Mouse (Mus musculus) midbrain, embryonic 15.5 days (tissue): ENCODE data around the gene Sh2b3. TPM values are rescaled to one million over a fixed set of nuclear protein-coding genes. Genes with fewer than 3 reads are reported as not detected.

Source experiments
- ATAC-seq: fragments of 200-750 bp; cut with Nextera tagmentation; replicated peaks from 2 replicates; pipeline ENCODE4 v1.8.0; 2017; ENCODE audit warnings: moderate TSS enrichment
- H3K27ac ChIP-seq: fragments of 300-500 bp; sonication (generic); 2 replicates; pipeline ENCODE4 v1.5.1; 2015; ENCODE audit warnings: mild to moderate bottlenecking, inconsistent platforms
- H3K27me3 ChIP-seq: fragments of 300-500 bp; sonication (generic); replicated peaks from 2 replicates; pipeline ENCODE4 v1.6.1; 2015; ENCODE audit warnings: inconsistent platforms
- H3K36me3 ChIP-seq: fragments of 300-500 bp; sonication (generic); replicated peaks from 2 replicates; pipeline ENCODE4 v1.6.1; 2015; ENCODE audit warnings: inconsistent platforms
- H3K4me1 ChIP-seq: fragments of 300-500 bp; sonication (generic); 2 replicates; pipeline ENCODE4 v1.6.1; 2015; ENCODE audit warnings: inconsistent platforms
- H3K4me2 ChIP-seq: fragments of 300-500 bp; sonication (generic); 2 replicates; pipeline ENCODE4 v1.6.1; 2015; ENCODE audit warnings: inconsistent platforms, mild to moderate bottlenecking, moderate library complexity
- H3K4me3 ChIP-seq: fragments of 300-500 bp; sonication (generic); 2 replicates; pipeline ENCODE4 v1.5.1; 2015; ENCODE audit warnings: mild to moderate bottlenecking, inconsistent platforms
- H3K9ac ChIP-seq: fragments of 300-500 bp; sonication (generic); 2 replicates; pipeline ENCODE4 v1.6.1; 2015; ENCODE audit warnings: mild to moderate bottlenecking, inconsistent platforms
- H3K9me3 ChIP-seq: fragments of 300-500 bp; sonication (generic); 2 replicates; pipeline ENCODE4 v1.6.1; 2016; ENCODE audit warnings: inconsistent platforms
- WGBS: fragments of 180-500 bp; shearing (Covaris S2); methylation state at CpG from one replicate; pipeline ENCODE4 v1.1.7; 2015; ENCODE audit warnings: mixed read lengths; 5-methylcytosine and 5-hydroxymethylcytosine counted together
- polyA plus RNA-seq: library from polyadenylated mRNA; unstranded; fragments of >200 nt; fragmentation: Nextera tagmentation; extraction: Ambion mirVana; gene quantifications from 2 replicates; pipeline ENCODE4 v1.2.1, GENCODE M21; 2015

Gene Sh2b3
- polyA plus RNA-seq = 7.7 and 8.2 TPM in 2 replicates

GRCm38 (mm10) chr5:121837441-121838340, at the start of gene Sh2b3:
Sh2b3 (minus strand) TSS chr5:121837646.
- peaks cover 50% of the 10 kb centered on the region for H3K4me1 ChIP-seq
- peak within 1 kb of the TSS; percentile 37 for H3K27ac ChIP-seq
- H3K4me3 ChIP-seq = peak within 1 kb of the TSS; percentile 55
- H3K27me3 ChIP-seq = peaks cover 53% of the 10 kb centered on the region
- peak within 1 kb of the TSS; percentile 61 for H3K9ac ChIP-seq
- H3K4me2 ChIP-seq = peak within 1 kb of the TSS; percentile 91
- WGBS = 1% methylated on average over 35 of the region's 35 CpGs
- no peaks in the 10 kb centered on the region for H3K9me3 ChIP-seq
- no peaks in the 10 kb centered on the region for H3K36me3 ChIP-seq
- ATAC-seq = peak; percentile 37

GRCm38 (mm10) chr5:121883356-121883755, 45.9 kb upstream of the Sh2b3 start:
- no peak overlapping the region for H3K4me3 ChIP-seq
- ATAC-seq = no peak
- no peak overlapping the region for H3K9ac ChIP-seq
- no peak overlapping the region for H3K4me2 ChIP-seq
- H3K4me1 ChIP-seq = no peaks in the 10 kb centered on the region
- 80% methylated on average over 8 of the region's 8 CpGs for WGBS
- H3K36me3 ChIP-seq = no peaks in the 10 kb centered on the region
- no peak overlapping the region for H3K27ac ChIP-seq
- H3K27me3 ChIP-seq = no peaks in the 10 kb centered on the region
- no peaks in the 10 kb centered on the region for H3K9me3 ChIP-seq

- H3K27me3 ChIP-seq = no peaks in the 10 kb centered on the region
- no peaks in the 10 kb centered on the region; the same call in 1 of the 2 replicates for H3K36me3 ChIP-seq
- ATAC-seq = no peak
- H3K4me3 ChIP-seq = no peak overlapping the region
- H3K4me1 ChIP-seq = no peaks in the 10 kb centered on the region
- WGBS = 60% methylated on average over 6 of the region's 6 CpGs
- H3K27ac ChIP-seq = no peak overlapping the region
- H3K9me3 ChIP-seq = no peaks in the 10 kb centered on the region
- H3K4me2 ChIP-seq = no peak overlapping the region
- no peak overlapping the region for H3K9ac ChIP-seq
Measured at GRCm38 (mm10) chr5:121879211-121879610, 41.8 kb upstream of the Sh2b3 start.

- no peaks in the 10 kb centered on the region for H3K9me3 ChIP-seq
- no peaks in the 10 kb centered on the region; the same call in 1 of the 2 replicates for H3K36me3 ChIP-seq
- H3K27ac ChIP-seq = no peak overlapping the region
- no peaks in the 10 kb centered on the region for H3K4me1 ChIP-seq
- 80% methylated on average over 17 of the region's 17 CpGs for WGBS
- H3K9ac ChIP-seq = no peak overlapping the region
- ATAC-seq = no peak
- no peak overlapping the region for H3K4me3 ChIP-seq
- no peaks in the 10 kb centered on the region for H3K27me3 ChIP-seq
- H3K4me2 ChIP-seq = no peak overlapping the region
Measured at GRCm38 (mm10) chr5:121878703-121879102, 41.3 kb upstream of the Sh2b3 start.

- H3K27me3 ChIP-seq = no peaks in the 10 kb centered on the region
- no peak overlapping the region for H3K4me3 ChIP-seq
- no peaks in the 10 kb centered on the region; the same call in 1 of the 2 replicates for H3K36me3 ChIP-seq
- H3K4me2 ChIP-seq = no peak overlapping the region
- WGBS = 83% methylated on average over 12 of the region's 12 CpGs
- no peak for ATAC-seq
- H3K9me3 ChIP-seq = no peaks in the 10 kb centered on the region
- H3K27ac ChIP-seq = no peak overlapping the region
- H3K9ac ChIP-seq = no peak overlapping the region
- H3K4me1 ChIP-seq = no peaks in the 10 kb centered on the region
Measured at GRCm38 (mm10) chr5:121876901-121877300, 39.5 kb upstream of the Sh2b3 start.

GRCm38 (mm10) chr5:121875041-121875440, 37.6 kb upstream of the Sh2b3 start:
- Histone ChIP-seq H3K4me3 (no peak overlapping the region), H3K9ac (no peak overlapping the region), H3K4me2 (no peak overlapping the region), H3K9me3 (no peaks in the 10 kb centered on the region), H3K36me3 (no peaks in the 10 kb centered on the region; the same call in 1 of the 2 replicates), H3K4me1 (no peaks in the 10 kb centered on the region), H3K27ac (no peak overlapping the region), H3K27me3 (no peaks in the 10 kb centered on the region)
- ATAC-seq = no peak
- WGBS = 91% methylated on average over 12 of the region's 12 CpGs

- no peak overlapping the region for H3K9ac ChIP-seq
- H3K4me3 ChIP-seq = no peak overlapping the region
- ATAC-seq = peak; percentile 63
- 5% methylated on average over 4 of the region's 4 CpGs for WGBS
- H3K4me1 ChIP-seq = no peaks in the 10 kb centered on the region
- no peaks in the 10 kb centered on the region for H3K9me3 ChIP-seq
- H3K4me2 ChIP-seq = no peak overlapping the region
- H3K27me3 ChIP-seq = no peaks in the 10 kb centered on the region
- peaks cover 9% of the 10 kb centered on the region; the same call in 1 of the 2 replicates for H3K36me3 ChIP-seq
- H3K27ac ChIP-seq = no peak overlapping the region
Measured at GRCm38 (mm10) chr5:121872158-121872557, 34.7 kb upstream of the Sh2b3 start.

- Histone ChIP-seq H3K27me3 (no peaks in the 10 kb centered on the region), H3K9me3 (no peaks in the 10 kb centered on the region), H3K27ac (no peak overlapping the region), H3K4me1 (no peaks in the 10 kb centered on the region), H3K4me2 (no peak overlapping the region), H3K4me3 (no peak overlapping the region), H3K36me3 (peaks cover 9% of the 10 kb centered on the region; the same call in 1 of the 2 replicates), H3K9ac (no peak overlapping the region)
- ATAC-seq = no peak
- WGBS = 91% methylated on average over 13 of the region's 13 CpGs
Measured at GRCm38 (mm10) chr5:121871515-121872030, 34.1 kb upstream of the Sh2b3 start.

GRCm38 (mm10) chr5:121870832-121871231, 33.4 kb upstream of the Sh2b3 start:
- no peaks in the 10 kb centered on the region for H3K9me3 ChIP-seq
- no peak overlapping the region for H3K27ac ChIP-seq
- no peaks in the 10 kb centered on the region for H3K4me1 ChIP-seq
- no peak for ATAC-seq
- WGBS = 80% methylated on average over 6 of the region's 6 CpGs
- 0 out of 2 replicates have a peak, but pooled peaks cover 9% of the 10 kb centered on the region for H3K36me3 ChIP-seq
- H3K4me3 ChIP-seq = no peak overlapping the region
- no peak overlapping the region for H3K4me2 ChIP-seq
- H3K9ac ChIP-seq = no peak overlapping the region
- H3K27me3 ChIP-seq = no peaks in the 10 kb centered on the region

GRCm38 (mm10) chr5:121867963-121868362, 30.5 kb upstream of the Sh2b3 start:
- H3K9ac ChIP-seq = no peak overlapping the region
- 76% methylated on average over 5 of the region's 5 CpGs for WGBS
- ATAC-seq = no peak

GRCm38 (mm10) chr5:121864330-121864729, 26.9 kb upstream of the Sh2b3 start:
- Histone ChIP-seq H3K36me3 (peaks cover 12% of the 10 kb centered on the region; the same call in 1 of the 2 replicates), H3K9ac (no peak overlapping the region), H3K4me1 (no peaks in the 10 kb centered on the region), H3K4me3 (no peak overlapping the region), H3K27me3 (no peaks in the 10 kb centered on the region), H3K4me2 (no peak overlapping the region), H3K27ac (no peak overlapping the region), H3K9me3 (no peaks in the 10 kb centered on the region)
- WGBS = 21% methylated on average over 4 of the region's 11 CpGs
- ATAC-seq = no peak

More at GRCm38 (mm10) chr5:121867963-121868362, 30.5 kb upstream of the Sh2b3 start:
- H3K27ac ChIP-seq = no peak overlapping the region
- no peaks in the 10 kb centered on the region for H3K27me3 ChIP-seq
- H3K4me1 ChIP-seq = no peaks in the 10 kb centered on the region
- no peak overlapping the region for H3K4me2 ChIP-seq
- H3K36me3 ChIP-seq = 0 out of 2 replicates have a peak, but pooled peaks cover 9% of the 10 kb centered on the region
- no peak overlapping the region for H3K4me3 ChIP-seq
- no peaks in the 10 kb centered on the region for H3K9me3 ChIP-seq

GRCm38 (mm10) chr5:121861964-121862363, 24.5 kb upstream of the Sh2b3 start:
- peaks cover 8% of the 10 kb centered on the region; the same call in 1 of the 2 replicates for H3K36me3 ChIP-seq
- no peak overlapping the region for H3K9ac ChIP-seq
- H3K4me1 ChIP-seq = no peaks in the 10 kb centered on the region
- H3K27me3 ChIP-seq = no peaks in the 10 kb centered on the region
- ATAC-seq = no peak
- no peak overlapping the region for H3K4me3 ChIP-seq
- no peaks in the 10 kb centered on the region for H3K9me3 ChIP-seq
- no peak overlapping the region for H3K4me2 ChIP-seq
- no peak overlapping the region for H3K27ac ChIP-seq
- 58% methylated on average over 5 of the region's 5 CpGs for WGBS
